Mouse (Mus musculus) liver, embryonic 13.5 days (tissue): Measurements from ENCODE around the gene Mafk. TPM values are rescaled to one million over a fixed set of nuclear protein-coding genes. Genes with fewer than 3 reads are reported as not detected.
A peak's percentile ranks its signal among the peaks of the same experiment; 100 is the strongest.

Experiments
- ATAC-seq: fragments of 200-750 bp; cut with Nextera tagmentation; 2 replicates; pipeline ENCODE4 v1.8.0; 2017; ENCODE audit warnings: low read depth, mild to moderate bottlenecking, moderate number of reproducible peaks, moderate library complexity
- DNase-seq: peaks from one replicate; pipeline ENCODE4 v3.0.0; 2022
- H3K27ac ChIP-seq: fragments of 300-500 bp; sonication (generic); 2 replicates; pipeline ENCODE4 v1.5.1; 2015; ENCODE audit warnings: moderate library complexity, mild to moderate bottlenecking, inconsistent platforms
- H3K27me3 ChIP-seq: fragments of 300-500 bp; sonication (generic); 2 replicates; pipeline ENCODE4 v1.6.1; 2015; ENCODE audit warnings: mild to moderate bottlenecking, inconsistent platforms
- H3K36me3 ChIP-seq: fragments of 300-500 bp; sonication (generic); 2 replicates; pipeline ENCODE4 v1.6.1; 2015; ENCODE audit warnings: mild to moderate bottlenecking, inconsistent platforms
- H3K4me1 ChIP-seq: fragments of 300-500 bp; sonication (generic); replicated peaks from 2 replicates; pipeline ENCODE4 v1.6.1; 2015; ENCODE audit warnings: inconsistent platforms
- H3K4me2 ChIP-seq: fragments of 300-500 bp; sonication (generic); 2 replicates; pipeline ENCODE4 v1.6.1; 2015; ENCODE audit warnings: inconsistent platforms, mild to moderate bottlenecking, moderate library complexity
- H3K4me3 ChIP-seq: fragments of 300-500 bp; sonication (generic); replicated peaks from 2 replicates; pipeline ENCODE4 v1.5.1; 2015; ENCODE audit warnings: mild to moderate bottlenecking, inconsistent platforms
- H3K9ac ChIP-seq: fragments of 300-500 bp; sonication (generic); 2 replicates; pipeline ENCODE4 v1.6.1; 2015; ENCODE audit warnings: mild to moderate bottlenecking, inconsistent platforms
- H3K9me3 ChIP-seq: fragments of 300-500 bp; sonication (generic); replicated peaks from 2 replicates; pipeline ENCODE4 v1.6.1; 2016; ENCODE audit warnings: inconsistent platforms
- WGBS: fragments of 180-500 bp; shearing (Covaris S2); methylation state at CpG from one replicate; pipeline ENCODE4 v1.1.7; 2015; ENCODE audit not compliant: insufficient replicate concordance; 5-methylcytosine and 5-hydroxymethylcytosine counted together
- polyA plus RNA-seq: library from polyadenylated mRNA; unstranded; fragments of >200 nt; fragmentation: Nextera tagmentation; extraction: Ambion mirVana; gene quantifications from 2 replicates; pipeline ENCODE4 v1.2.1, GENCODE M21; 2015

The Mafk gene
- polyA plus RNA-seq, 1 experiment from 2014 or later, result 41.6 TPM

DNA sequence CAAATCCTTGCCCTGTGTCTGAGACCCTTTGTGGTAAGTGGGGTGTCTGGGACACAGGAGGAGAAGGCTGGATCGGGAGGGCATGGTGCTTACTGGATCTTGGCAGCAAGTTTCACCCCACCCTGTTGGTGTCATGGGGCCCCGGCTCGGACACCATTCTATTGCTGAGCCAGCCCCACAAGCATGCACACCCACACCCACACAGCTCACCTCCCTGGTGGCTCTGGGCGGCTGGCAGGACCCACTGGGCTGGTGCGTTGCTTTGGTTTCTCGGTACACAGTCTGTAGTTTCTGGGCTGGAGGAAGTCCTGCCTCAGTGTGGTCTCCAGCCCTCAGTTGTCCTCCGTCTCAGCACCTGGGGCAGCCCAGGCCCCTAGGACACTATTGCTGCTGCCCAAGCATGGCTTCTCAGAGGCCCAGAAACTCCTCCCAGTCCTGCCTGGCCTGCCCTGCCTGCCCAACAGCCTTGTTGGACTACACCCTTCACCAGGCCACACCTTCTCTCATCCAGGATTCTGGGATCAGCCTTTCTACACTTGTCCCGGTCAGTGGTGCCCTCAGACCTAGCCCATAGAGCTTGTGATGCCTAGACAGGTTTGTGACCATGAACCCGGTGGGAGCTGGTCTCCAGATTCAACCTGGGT lies 28.3 kb downstream of the Mafk start, which contains the start of gene Tmem184a:
TSS of gene Tmem184a (minus strand) at position 380 of the 644 bp plus-strand sequence.
- Histone ChIP-seq H3K9me3 (no peaks in the 10 kb centered on the region), H3K27ac (peak within 1 kb of the TSS; percentile 83; the same call in 1 of the 2 replicates), H3K9ac (peak within 1 kb of the TSS; percentile 44; the same call in 1 of the 2 replicates), H3K4me1 (peaks cover 79% of the 10 kb centered on the region), H3K4me3 (no peak within 1 kb of the TSS), H3K4me2 (peak within 1 kb of the TSS; percentile 4; the same call in 1 of the 2 replicates), H3K36me3 (peaks cover 36% of the 10 kb centered on the region), H3K27me3 (no peaks in the 10 kb centered on the region)
- 77% methylated on average over 9 of the region's 9 CpGs for WGBS
- DNase-seq, result no peak
- no peak for ATAC-seq

DNA sequence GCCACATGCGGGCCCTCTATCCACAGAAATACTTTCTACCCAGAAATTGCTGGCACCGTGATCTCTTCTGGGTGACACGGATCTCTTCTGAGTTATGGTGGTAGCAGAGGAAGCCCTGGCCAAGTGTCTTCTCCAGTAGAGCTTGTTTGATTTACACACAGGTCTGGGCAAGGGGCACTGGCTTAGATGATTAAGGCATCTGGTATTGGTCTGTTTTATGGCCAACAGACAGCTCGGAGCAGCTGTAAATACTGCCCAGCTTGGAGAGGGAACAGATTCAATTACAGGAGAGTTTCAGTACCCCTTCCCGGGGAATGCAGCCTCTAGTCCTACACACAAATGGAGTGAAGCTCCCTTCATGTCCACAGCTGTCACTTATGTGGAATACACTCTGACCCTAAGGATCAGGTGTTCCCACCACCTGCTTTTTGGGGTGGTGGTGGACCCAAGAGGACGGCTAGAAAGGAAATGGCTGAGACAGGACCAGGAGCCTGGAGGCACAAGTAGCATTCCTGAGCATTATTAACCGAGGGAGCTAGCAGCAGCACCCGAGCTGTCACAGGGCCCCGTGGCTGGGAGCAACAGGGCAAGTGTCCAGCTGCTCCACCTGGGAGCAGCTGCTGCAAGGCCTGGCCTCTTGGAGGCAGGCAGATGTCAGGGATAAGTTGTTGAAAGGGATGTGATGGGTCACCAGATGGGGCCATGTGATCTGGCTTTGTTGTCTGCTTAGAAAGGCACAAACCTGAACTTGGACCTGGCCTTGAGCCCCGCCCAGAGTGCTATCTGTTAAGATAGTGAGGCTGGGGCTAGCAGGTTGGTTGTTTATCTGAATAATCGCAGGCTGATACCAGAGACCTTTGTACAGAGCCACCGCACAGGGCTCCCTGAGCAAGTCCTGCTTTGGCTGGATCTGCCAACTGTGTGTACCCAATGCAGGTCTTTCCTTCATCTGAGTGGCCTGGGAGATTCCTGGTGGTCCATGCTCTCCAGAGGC lies 30.4 kb downstream of the Mafk start:
- Histone ChIP-seq H3K27me3 (no peaks in the 10 kb centered on the region), H3K27ac (peak overlapping the region; percentile 58), H3K4me2 (no peak overlapping the region), H3K4me1 (peaks cover 72% of the 10 kb centered on the region), H3K36me3 (peaks cover 38% of the 10 kb centered on the region), H3K9ac (0 out of 2 replicates have a peak overlapping the region, but pooled peaks have one; percentile 0), H3K9me3 (no peaks in the 10 kb centered on the region), H3K4me3 (no peak overlapping the region)
- DNase-seq (no peak), ATAC-seq (no peak)
- WGBS, result 65% methylated on average over 12 of the region's 12 CpGs

DNA sequence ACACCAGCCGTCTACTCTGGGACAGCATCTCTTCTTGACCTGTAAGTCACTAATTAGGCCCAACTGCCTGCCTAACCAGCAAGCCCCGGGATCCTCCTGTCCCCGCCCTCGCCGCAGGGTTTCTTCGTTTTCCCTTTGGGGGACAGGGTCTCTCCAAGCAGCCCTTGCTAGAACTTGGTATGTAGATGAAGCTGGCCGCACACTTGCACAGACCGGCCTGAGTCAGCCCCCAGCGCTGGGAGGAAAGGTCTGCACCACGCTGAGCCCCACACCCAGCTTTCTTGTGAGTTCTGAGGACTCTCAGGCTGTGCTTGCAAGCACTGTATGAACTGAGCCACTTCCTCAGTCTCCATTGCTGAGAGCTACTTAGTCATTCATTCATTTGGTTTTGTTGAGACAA lies 33.2 kb downstream of the Mafk start:
- no peak for DNase-seq
- H3K4me3 ChIP-seq, result no peak overlapping the region
- H3K27me3 ChIP-seq, result no peaks in the 10 kb centered on the region
- H3K9ac ChIP-seq, result no peak overlapping the region
- no peaks in the 10 kb centered on the region for H3K9me3 ChIP-seq
- H3K4me2 ChIP-seq, result 0 out of 2 replicates have a peak overlapping the region, but pooled peaks have one; percentile 2
- H3K36me3 ChIP-seq, result peaks cover 38% of the 10 kb centered on the region
- H3K27ac ChIP-seq, result no peak overlapping the region
- ATAC-seq, result no peak
- 88% methylated on average over 10 of the region's 10 CpGs for WGBS
- peaks cover 45% of the 10 kb centered on the region for H3K4me1 ChIP-seq

DNA sequence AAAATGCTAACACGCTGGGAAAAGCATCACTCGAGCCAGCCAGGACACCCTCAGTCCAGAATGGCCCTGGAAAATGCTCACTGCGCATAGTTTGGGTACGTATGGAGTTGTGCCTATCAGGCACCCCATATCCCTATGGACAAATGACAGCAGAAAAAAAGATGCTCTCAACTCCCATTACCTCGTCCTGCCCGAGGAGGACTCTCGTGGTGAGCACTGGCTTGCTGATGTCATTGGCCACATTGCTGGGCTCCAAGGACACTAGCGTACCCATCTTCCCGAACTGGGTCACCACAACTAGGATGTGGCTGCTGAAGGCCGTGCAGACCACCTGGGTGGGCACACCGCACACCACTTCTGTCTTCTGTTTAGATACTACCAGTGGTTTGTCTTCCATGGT lies 34.6 kb downstream of the Mafk start:
- peak overlapping the region; percentile 82 for H3K27ac ChIP-seq
- peak overlapping the region; percentile 97 for H3K4me2 ChIP-seq
- H3K9me3 ChIP-seq, result no peaks in the 10 kb centered on the region
- ATAC-seq (0 out of 2 replicates have a peak, but pooled peaks have one; percentile 7), DNase-seq (no peak)
- H3K9ac ChIP-seq, result peak overlapping the region; percentile 84
- WGBS, result 31% methylated on average over 11 of the region's 11 CpGs
- peak overlapping the region; percentile 87 for H3K4me3 ChIP-seq
- peaks cover 38% of the 10 kb centered on the region for H3K36me3 ChIP-seq
- H3K4me1 ChIP-seq, result peaks cover 36% of the 10 kb centered on the region
- no peaks in the 10 kb centered on the region for H3K27me3 ChIP-seq

DNA sequence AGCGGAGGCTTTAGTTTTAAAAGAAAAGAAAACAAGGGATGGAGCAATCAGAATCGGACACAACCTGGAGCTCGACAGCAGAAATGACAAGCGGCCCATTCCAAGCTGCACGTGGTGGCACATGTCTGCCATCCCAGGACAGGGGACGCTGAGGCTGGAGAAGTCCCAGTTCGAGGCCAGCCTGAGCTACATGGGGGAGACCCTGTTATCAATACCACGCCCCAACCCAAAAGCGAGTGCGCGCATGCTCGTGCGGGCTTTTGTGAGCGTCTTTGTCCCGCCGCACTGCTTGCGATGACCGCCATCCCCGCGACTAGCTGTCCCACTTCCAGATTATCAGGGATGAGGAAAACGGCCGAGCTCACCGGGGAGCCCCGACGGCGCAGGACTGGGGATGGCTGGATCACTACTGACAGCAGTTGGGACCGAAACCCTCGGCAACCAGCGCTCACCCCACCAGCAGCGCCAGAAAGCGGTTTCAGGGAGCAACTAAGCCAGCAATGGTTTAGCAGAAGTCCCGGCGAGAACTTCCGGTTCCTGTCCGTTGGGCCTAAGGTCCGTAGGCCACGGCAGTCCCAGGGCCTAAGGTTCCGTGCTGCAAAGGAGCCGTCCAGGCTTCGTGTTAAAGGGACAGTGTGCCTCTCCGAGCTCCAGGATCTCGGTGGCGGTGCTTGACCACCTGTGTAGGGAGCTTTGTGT lies 35.2 kb downstream of the Mafk start, which contains the start of the genes Gm26938 and Psmg3:
TSS of gene Gm26938 (minus strand) at position 51 of the 699 bp plus-strand sequence.
TSS of gene Psmg3 (minus strand) at position 529 of the 699 bp plus-strand sequence.
- peak within 1 kb of the TSS; percentile 87 for H3K4me3 ChIP-seq
- H3K27ac ChIP-seq, result peak within 1 kb of the TSS; percentile 82
- peak within 1 kb of the TSS; percentile 97 for H3K4me2 ChIP-seq
- DNase-seq, result peak; percentile 83
- peak; percentile 82 for ATAC-seq
- peak within 1 kb of the TSS; percentile 84 for H3K9ac ChIP-seq
- no peaks in the 10 kb centered on the region for H3K27me3 ChIP-seq
- WGBS, result 1% methylated on average over 43 of the region's 43 CpGs
- H3K36me3 ChIP-seq, result peaks cover 33% of the 10 kb centered on the region
- no peaks in the 10 kb centered on the region for H3K9me3 ChIP-seq
- peaks cover 36% of the 10 kb centered on the region for H3K4me1 ChIP-seq

DNA sequence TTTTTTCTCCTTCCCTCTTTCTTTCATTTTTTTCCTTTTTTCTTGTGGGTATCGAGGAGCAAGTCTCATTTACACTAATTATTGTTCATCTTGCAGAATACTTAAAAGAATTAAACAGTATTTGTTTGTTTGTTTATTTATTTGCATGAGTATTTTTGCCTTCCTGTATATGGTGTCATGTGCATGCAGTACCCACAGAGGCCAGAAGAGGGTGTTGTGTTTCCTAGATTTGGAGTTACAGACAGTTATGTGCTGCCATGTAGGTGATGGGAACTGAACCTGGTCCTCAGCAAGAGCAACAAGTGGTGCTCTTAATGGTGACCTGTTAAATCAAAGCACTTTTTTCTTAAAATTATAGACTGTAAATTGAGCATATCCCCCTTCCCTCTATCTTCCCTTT lies 36.3 kb downstream of the Mafk start:
- Histone ChIP-seq H3K27ac (no peak overlapping the region), H3K9me3 (no peaks in the 10 kb centered on the region), H3K36me3 (peaks cover 23% of the 10 kb centered on the region), H3K4me1 (peaks cover 25% of the 10 kb centered on the region), H3K4me2 (0 out of 2 replicates have a peak overlapping the region, but pooled peaks have one; percentile 97), H3K27me3 (no peaks in the 10 kb centered on the region), H3K9ac (no peak overlapping the region), H3K4me3 (no peak overlapping the region)
- no peak for DNase-seq
- 83% methylated on average over 1 of the region's 1 CpGs for WGBS
- ATAC-seq, result no peak

DNA sequence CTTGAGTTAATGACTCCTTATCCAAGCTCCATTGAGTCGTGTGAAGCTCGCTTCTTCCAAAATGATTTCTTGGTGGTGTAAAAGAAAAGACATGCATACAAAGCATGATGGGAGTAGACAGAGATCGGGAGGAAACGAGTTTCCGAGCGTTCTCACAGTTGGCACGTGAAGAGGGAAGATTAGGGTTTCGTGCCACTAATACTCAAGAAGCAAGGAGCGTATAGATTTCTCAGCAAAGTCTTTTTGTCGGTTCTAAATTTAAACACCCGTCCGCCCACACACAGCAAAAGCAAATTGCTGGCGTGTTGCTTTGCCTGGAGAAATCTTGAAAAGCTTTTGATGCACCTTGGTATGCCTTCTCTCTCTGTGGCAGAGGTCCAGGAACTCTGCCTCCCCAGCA lies 38.1 kb downstream of the Mafk start:
- H3K4me1 ChIP-seq, result peaks cover 17% of the 10 kb centered on the region
- H3K27me3 ChIP-seq, result no peaks in the 10 kb centered on the region
- ATAC-seq, result no peak
- no peak for DNase-seq
- 64% methylated on average over 13 of the region's 13 CpGs for WGBS
- H3K4me3 ChIP-seq, result no peak overlapping the region
- no peak overlapping the region for H3K4me2 ChIP-seq
- peaks cover 5% of the 10 kb centered on the region; the same call in 1 of the 2 replicates for H3K36me3 ChIP-seq
- no peak overlapping the region for H3K27ac ChIP-seq
- H3K9me3 ChIP-seq, result no peaks in the 10 kb centered on the region
- no peak overlapping the region for H3K9ac ChIP-seq

DNA sequence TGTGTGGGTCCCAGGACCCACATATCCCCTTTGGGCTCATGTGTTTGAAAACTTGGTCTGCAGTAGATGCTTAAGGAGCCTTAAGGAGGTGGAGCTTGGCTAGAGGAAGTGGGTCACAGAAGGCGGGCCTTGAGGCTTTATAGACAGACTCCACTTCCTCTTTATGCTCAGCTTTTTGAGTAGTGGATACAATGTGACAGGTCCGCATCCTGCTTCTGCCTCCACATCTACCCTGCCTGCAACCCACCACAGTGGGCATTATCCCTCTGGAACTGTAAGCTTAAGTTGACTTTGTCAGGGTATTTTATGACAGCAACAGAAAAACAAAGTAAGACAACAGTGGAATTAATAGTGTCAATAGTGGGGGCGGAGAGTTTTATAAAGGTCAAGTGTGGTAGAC lies 39.4 kb downstream of the Mafk start:
- ATAC-seq, result no peak
- WGBS, result 54% methylated on average over 3 of the region's 3 CpGs

DNA sequence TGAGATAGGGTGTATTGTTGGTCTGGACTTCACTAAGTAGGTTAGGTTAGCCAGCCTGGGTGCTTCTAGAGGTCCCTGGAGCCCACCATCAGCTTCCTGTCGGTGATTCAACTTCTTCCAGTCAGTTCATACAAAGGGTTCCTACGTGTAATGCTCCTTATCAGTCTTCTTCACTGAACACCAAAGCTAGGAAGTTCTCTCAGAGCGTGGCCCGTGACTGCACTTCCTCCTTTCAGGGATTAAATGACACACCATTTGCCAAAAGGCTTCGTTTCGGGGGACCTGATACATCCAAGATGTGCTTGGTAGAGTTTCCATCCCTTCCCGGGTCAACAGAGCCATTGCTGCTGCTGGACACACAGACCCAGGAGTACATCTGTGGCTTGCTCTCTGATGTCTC lies 40.8 kb downstream of the Mafk start:
- WGBS, result 21% methylated on average over 7 of the region's 7 CpGs
- Histone ChIP-seq H3K9ac (no peak overlapping the region), H3K4me3 (no peak overlapping the region), H3K9me3 (no peaks in the 10 kb centered on the region), H3K4me1 (peaks cover 7% of the 10 kb centered on the region; the same call in 1 of the 2 replicates), H3K27ac (no peak overlapping the region), H3K27me3 (peaks cover 7% of the 10 kb centered on the region; the same call in 1 of the 2 replicates), H3K4me2 (no peak overlapping the region), H3K36me3 (no peaks in the 10 kb centered on the region)
- ATAC-seq, result no peak
- no peak for DNase-seq

More for the DNA sequence above, 39.4 kb downstream of the Mafk start:
- no peak overlapping the region for H3K27ac ChIP-seq
- no peak for DNase-seq
- no peaks in the 10 kb centered on the region for H3K36me3 ChIP-seq
- H3K9ac ChIP-seq, result no peak overlapping the region
- no peaks in the 10 kb centered on the region for H3K27me3 ChIP-seq
- H3K9me3 ChIP-seq, result no peaks in the 10 kb centered on the region
- H3K4me3 ChIP-seq, result no peak overlapping the region
- 0 out of 2 replicates have a peak overlapping the region, but pooled peaks have one; percentile 9 for H3K4me2 ChIP-seq
- H3K4me1 ChIP-seq, result peaks cover 6% of the 10 kb centered on the region

DNA sequence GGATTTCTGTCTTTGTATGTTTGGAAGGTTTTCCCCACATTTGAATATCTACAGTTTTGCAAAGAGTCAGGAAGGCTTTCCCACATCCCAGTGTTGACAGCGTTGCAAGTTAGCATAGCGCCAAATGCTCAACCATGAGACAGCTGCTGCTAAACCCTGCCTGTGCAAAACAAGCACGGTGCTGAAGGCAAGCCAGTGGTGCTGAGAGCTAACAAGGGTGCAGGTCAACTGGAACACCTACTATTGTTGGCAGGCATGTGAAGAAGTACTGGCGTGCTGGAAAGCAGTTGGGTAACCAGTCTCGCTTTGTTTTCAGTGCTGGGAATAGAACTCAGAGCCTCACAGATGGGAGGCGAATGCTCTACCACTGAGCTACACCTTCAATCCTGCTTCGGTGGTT lies 44.4 kb downstream of the Mafk start:
- no peak overlapping the region for H3K4me3 ChIP-seq
- H3K27me3 ChIP-seq, result peaks cover 15% of the 10 kb centered on the region
- no peak overlapping the region for H3K27ac ChIP-seq
- no peaks in the 10 kb centered on the region for H3K36me3 ChIP-seq
- ATAC-seq (no peak), DNase-seq (no peak)
- no peaks in the 10 kb centered on the region for H3K9me3 ChIP-seq
- no peak overlapping the region for H3K9ac ChIP-seq
- H3K4me2 ChIP-seq, result no peak overlapping the region
- H3K4me1 ChIP-seq, result peaks cover 9% of the 10 kb centered on the region; the same call in 1 of the 2 replicates
- WGBS, result 68% methylated on average over 7 of the region's 7 CpGs
